9 mouse cellular contexts compared by ENCODE assay signal in genomic region chr9:41212943-41213529, GRCm38 (mm10). TPM values are rescaled to one million over a fixed set of nuclear protein-coding genes. Genes with fewer than 3 reads are reported as not detected.
DNase-seq lines count a peak whose midpoint lies in the region; ATAC-seq lines count a peak whose summit lies in the region.
"Had no signal": no experiment of that assay in that cellular context is flagged by ENCODE, and none has a peak within 500 bp of the region (broad histone marks: within the 10 kb centered on the region; RNA-seq: fewer than 3 reads in every experiment).

No protein-coding gene starts in this region.

- H3K9me3 ChIP-seq in kidney, embryonic 14.5 days (ENCODE audit: control insufficient read depth, low read length), result no peaks in the 10 kb centered on the region
- H3K9me3 ChIP-seq in embryonic facial prominence, embryonic 14.5 days (ENCODE audit: control insufficient read depth, low read length), result no peaks in the 10 kb centered on the region
- no peaks in the 10 kb centered on the region for H3K9me3 ChIP-seq in hindbrain, embryonic 14.5 days (ENCODE audit: control insufficient read depth, low read length)
- no peaks in the 10 kb centered on the region for H3K9me3 ChIP-seq in midbrain, embryonic 12.5 days
- H3K9me3 ChIP-seq: G1E had no signal

- no peak overlapping the region for H3K9ac ChIP-seq in kidney, embryonic 14.5 days (ENCODE audit: low read depth, low read length)
- peak overlapping the region; percentile 51 for H3K9ac ChIP-seq in embryonic facial prominence, embryonic 14.5 days (ENCODE audit: low read depth, low read length)
- H3K9ac ChIP-seq in hindbrain, embryonic 14.5 days, result peak overlapping the region; percentile 45
- peak overlapping the region; percentile 28; the same call in 1 of the 2 replicates for H3K9ac ChIP-seq in midbrain, embryonic 12.5 days (replicated peaks)

- H3K4me1 ChIP-seq in kidney, embryonic 14.5 days (ENCODE audit: control insufficient read depth, insufficient read depth, low read length), result peaks cover 19% of the 10 kb centered on the region
- H3K4me1 ChIP-seq in embryonic facial prominence, embryonic 14.5 days (ENCODE audit: control insufficient read depth, insufficient read depth, low read length), result peaks cover 24% of the 10 kb centered on the region
- peaks cover 18% of the 10 kb centered on the region; the same call in 1 of the 2 replicates for H3K4me1 ChIP-seq in hindbrain, embryonic 14.5 days (replicated peaks; ENCODE audit: control insufficient read depth, insufficient read depth, low read length)
- peaks cover 22% of the 10 kb centered on the region for H3K4me1 ChIP-seq in midbrain, embryonic 12.5 days

- no peaks in the 10 kb centered on the region for H3K36me3 ChIP-seq in kidney, embryonic 14.5 days (ENCODE audit: control insufficient read depth, insufficient read depth, low read length)
- H3K36me3 ChIP-seq in embryonic facial prominence, embryonic 14.5 days (ENCODE audit: control insufficient read depth, insufficient read depth, low read length), result no peaks in the 10 kb centered on the region
- H3K36me3 ChIP-seq in hindbrain, embryonic 14.5 days (replicated peaks; ENCODE audit: control insufficient read depth, insufficient read depth), result no peaks in the 10 kb centered on the region
- no peaks in the 10 kb centered on the region for H3K36me3 ChIP-seq in midbrain, embryonic 12.5 days
- H3K36me3 ChIP-seq: G1E had no signal

- ATAC-seq in kidney, embryonic 14.5 days (ENCODE audit: low FRiP score, low TSS enrichment), result peak; percentile 34
- ATAC-seq in embryonic facial prominence, embryonic 14.5 days (ENCODE audit: low read depth), result no peak
- no peak for ATAC-seq in hindbrain, embryonic 14.5 days (ENCODE audit: low FRiP score)
- 0 out of 2 replicates have a peak, but pooled peaks have one; percentile 30 for ATAC-seq in midbrain, embryonic 12.5 days (ENCODE audit: low FRiP score, low read depth)

- WGBS in kidney, embryonic 14.5 days, result 25% methylated on average over 14 of the region's 14 CpGs
- 15% methylated on average over 12 of the region's 14 CpGs for WGBS in embryonic facial prominence, embryonic 14.5 days
- 32% methylated on average over 14 of the region's 14 CpGs for WGBS in hindbrain, embryonic 14.5 days
- WGBS in midbrain, embryonic 12.5 days, result 50% methylated on average over 14 of the region's 14 CpGs

- H3K27me3 ChIP-seq in kidney, embryonic 14.5 days (ENCODE audit: control insufficient read depth, insufficient read depth, low read length), result no peaks in the 10 kb centered on the region
- no peaks in the 10 kb centered on the region for H3K27me3 ChIP-seq in embryonic facial prominence, embryonic 14.5 days (replicated peaks; ENCODE audit: control insufficient read depth, insufficient read depth, low read length)
- H3K27me3 ChIP-seq in hindbrain, embryonic 14.5 days (ENCODE audit: control insufficient read depth, insufficient read depth, low read length), result no peaks in the 10 kb centered on the region
- H3K27me3 ChIP-seq in midbrain, embryonic 12.5 days, result no peaks in the 10 kb centered on the region

- no peak for DNase-seq in kidney, postnatal 36 days
- peak; percentile 13 for DNase-seq in embryonic facial prominence, embryonic 14.5 days (ENCODE audit: low spot score)
- peak; percentile 41 for DNase-seq in hindbrain, embryonic 14.5 days (ENCODE audit: low spot score)
- DNase-seq in retina, embryonic 14.5 days (ENCODE audit: low spot score), result no peak
- no peak for DNase-seq in right cerebral cortex, postnatal 25 days
- no peak for DNase-seq in kidney, postnatal 10 days

- H3K27ac ChIP-seq in kidney, embryonic 14.5 days (ENCODE audit: low read depth, low read length), result peak overlapping the region; percentile 93
- H3K27ac ChIP-seq in embryonic facial prominence, embryonic 14.5 days (replicated peaks; ENCODE audit: low read depth, low read length), result peak overlapping the region; percentile 96
- peak overlapping the region; percentile 78 for H3K27ac ChIP-seq in hindbrain, embryonic 14.5 days
- H3K27ac ChIP-seq in midbrain, embryonic 12.5 days (replicated peaks), result peak overlapping the region; percentile 73

- peak overlapping the region; percentile 33 for H3K4me2 ChIP-seq in kidney, embryonic 14.5 days (replicated peaks; ENCODE audit: low read depth, low read length)
- H3K4me2 ChIP-seq in embryonic facial prominence, embryonic 14.5 days (ENCODE audit: low read depth, low read length), result peak overlapping the region; percentile 55
- H3K4me2 ChIP-seq in hindbrain, embryonic 14.5 days (replicated peaks), result peak overlapping the region; percentile 45
- H3K4me2 ChIP-seq in midbrain, embryonic 12.5 days (replicated peaks), result peak overlapping the region; percentile 46

- H3K4me3 ChIP-seq in kidney, embryonic 14.5 days (ENCODE audit: low read length), result no peak overlapping the region
- H3K4me3 ChIP-seq in embryonic facial prominence, embryonic 14.5 days (ENCODE audit: low read depth, low read length), result peak overlapping the region; percentile 18; the same call in 1 of the 2 replicates
- H3K4me3 ChIP-seq in hindbrain, embryonic 14.5 days (replicated peaks; ENCODE audit: low read length), result no peak overlapping the region
- no peak overlapping the region for H3K4me3 ChIP-seq in midbrain, embryonic 12.5 days

RNA-seq across cellular contexts. Expression of gene Ubash3b, which starts 51.5 kb away (rescaled TPM):
- 9.3 TPM in 2 replicates for polyA plus RNA-seq in kidney, embryonic 14.5 days (2014; fragmentation: Nextera tagmentation; extraction: Ambion mirVana)
- 10.5 and 12.1 TPM in 2 replicates for polyA plus RNA-seq in embryonic facial prominence, embryonic 14.5 days (2014; fragmentation: Nextera tagmentation; extraction: Ambion mirVana)
- polyA plus RNA-seq in hindbrain, embryonic 14.5 days (2014; fragmentation: Nextera tagmentation; extraction: Ambion mirVana), result 27.6 and 32.1 TPM in 2 replicates
- polyA plus RNA-seq in midbrain, embryonic 12.5 days (2016; fragmentation: Nextera tagmentation; extraction: Ambion mirVana), result 8.1 and 10.1 TPM in 2 replicates

Comparison
In these comparisons a context has a peak if more than half of its experiments do, and no peak if none do; other contexts are left out.
1. ATAC-seq: peak in kidney, embryonic 14.5 days (single experiment) and midbrain, embryonic 12.5 days (single experiment); none in embryonic facial prominence, embryonic 14.5 days (single experiment) and hindbrain, embryonic 14.5 days (single experiment).
2. DNase-seq: peak in embryonic facial prominence, embryonic 14.5 days (single experiment) and hindbrain, embryonic 14.5 days (single experiment); none in kidney, postnatal 36 days (0 of 2), retina, embryonic 14.5 days (single experiment), right cerebral cortex, postnatal 25 days (single experiment) and kidney, postnatal 10 days (single experiment).
3. Peak in every context shown above with its lines, with median percentiles within 50 percentile points of each other: H3K27ac ChIP-seq and H3K4me2 ChIP-seq.